Mouse (Mus musculus) neural tube, embryonic 10.5 days (tissue): ENCODE measurements around the gene Trim7.
"Not testable (repeated sequence)": the region's sequence is repeated elsewhere in the genome, so short reads cannot be mapped to it uniquely, and the experiment has no call there.

ENCODE experiments used
- DNase-seq: peaks from one replicate; pipeline ENCODE4 v3.0.0-alpha.2; 2017; ENCODE audit warnings: low spot score; ENCODE audit errors: extremely low spot score

Trim7 gene

DNA sequence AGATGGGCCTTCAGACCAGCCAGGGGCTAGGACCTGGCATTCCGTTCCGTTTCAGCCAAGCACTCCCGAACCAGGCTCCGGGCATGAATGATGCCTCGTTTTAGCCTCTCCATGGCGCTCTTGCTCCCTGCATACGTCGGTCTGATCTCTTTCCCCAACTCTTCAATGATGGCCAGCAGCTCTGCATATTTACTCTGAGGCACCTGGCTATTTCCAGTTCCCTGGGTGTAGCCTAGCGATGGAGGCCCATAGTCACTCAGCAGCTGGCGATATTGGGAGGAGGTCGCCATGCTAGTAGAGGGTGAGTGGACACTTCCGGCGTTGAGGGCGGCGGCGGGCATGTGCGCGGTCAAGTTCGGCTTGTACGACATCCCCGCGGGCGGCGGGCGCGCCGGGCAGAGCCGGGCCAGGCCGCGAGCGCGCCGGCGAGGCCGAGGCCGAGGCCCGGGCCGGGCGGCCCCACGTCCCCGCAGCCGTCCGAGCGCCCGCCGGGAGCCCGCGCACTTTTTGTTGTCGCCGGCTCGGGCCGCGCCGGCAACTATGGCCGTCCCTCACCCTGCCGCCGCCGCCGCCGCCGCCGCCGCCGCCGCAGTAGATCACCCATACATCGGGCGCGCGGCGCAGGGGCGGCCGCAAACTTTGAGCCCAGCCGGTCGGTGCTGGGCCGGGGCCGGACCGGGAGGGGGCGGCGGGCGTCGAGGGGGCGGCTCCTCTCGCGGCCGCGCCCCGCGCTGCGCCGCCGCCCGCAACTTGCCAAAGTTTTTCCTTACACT lies at the start of gene Trim7, which contains the start of gene Gm12184:
Trim7 (plus strand) TSS at position 162 of the 773 bp plus-strand sequence.
Gm12184 (minus strand) TSS at position 677 of the 773 bp plus-strand sequence.
- not testable (repeated sequence) for DNase-seq

- no peak for DNase-seq
Measured at GRCm38 (mm10) chr11:48776664-48777063, 49.3 kb upstream of the Trim7 start.

- DNase-seq: no peak
Measured at GRCm38 (mm10) chr11:48777303-48777702, 48.6 kb upstream of the Trim7 start.

DNA sequence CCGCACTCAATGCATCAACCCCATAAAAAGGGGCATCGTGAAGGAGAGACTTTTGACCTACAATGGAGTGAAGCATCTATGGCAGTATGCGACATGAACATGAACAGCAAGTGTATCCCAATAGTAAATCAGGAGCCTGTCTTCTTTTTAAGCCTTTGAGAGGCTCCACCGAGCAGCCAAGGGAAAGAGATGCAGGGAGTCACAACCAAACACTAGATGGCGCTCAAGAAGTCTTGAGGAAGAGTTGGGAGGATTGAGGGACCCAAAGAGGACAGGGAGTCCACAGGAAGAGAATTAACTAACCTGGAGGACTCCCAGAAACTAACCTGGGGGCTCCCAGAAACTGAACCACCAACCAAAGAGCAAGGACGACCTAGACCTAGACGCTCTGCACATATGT lies 46.5 kb upstream of the Trim7 start:
- no peak for DNase-seq

DNA sequence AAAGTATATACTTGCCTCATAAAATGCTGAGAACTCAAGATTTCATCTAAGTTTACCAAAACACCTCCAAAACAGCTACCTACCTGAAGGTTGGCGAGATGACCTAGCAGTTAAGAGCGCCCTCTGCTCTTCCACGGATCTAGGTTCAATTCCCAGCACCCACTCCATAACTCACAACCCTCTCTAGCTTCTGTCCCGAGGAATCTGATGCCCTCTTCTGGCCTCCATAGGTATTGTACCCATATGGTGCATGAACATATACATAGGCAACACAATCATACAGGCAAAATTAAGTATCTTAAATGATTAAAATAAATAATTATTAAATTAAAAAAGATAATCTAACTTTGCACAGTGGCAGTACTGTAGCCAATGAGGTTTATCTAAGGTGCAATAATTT lies 43.7 kb upstream of the Trim7 start:
- no peak for DNase-seq

DNA sequence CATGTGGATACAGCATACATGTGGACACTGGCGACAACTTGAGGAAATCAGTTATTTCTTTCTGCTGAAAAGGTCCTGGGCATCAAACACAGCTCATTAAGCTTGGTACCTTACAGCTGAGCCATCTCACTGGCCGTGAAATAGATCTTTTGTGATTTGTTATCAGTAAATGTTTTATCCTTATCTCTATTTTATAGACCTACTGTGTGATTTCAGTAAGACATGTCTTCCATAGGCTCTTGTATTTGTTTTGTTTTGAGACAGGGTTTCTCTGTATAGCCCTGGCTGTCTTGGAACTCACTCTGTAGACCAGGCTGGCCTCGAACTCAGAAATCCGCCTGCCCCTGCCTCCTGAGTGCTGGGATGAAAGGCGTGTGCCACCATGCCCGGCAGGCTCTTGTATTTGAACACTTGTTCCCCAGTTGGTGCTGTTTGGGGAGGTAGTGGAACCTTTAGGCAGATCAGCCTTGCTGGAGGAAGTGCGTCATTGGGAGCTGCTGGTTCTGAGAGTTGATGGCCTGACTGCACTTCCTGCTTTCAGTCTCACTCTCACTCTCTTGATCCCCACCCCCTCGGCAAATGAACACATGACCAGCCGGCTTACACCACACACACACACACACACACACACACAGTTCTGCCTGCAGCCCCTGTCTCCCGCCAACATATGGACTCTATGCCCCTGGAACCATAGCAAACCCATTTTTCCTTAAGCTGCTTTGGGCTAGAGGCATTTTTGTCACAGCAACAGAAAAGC lies 38.3 kb upstream of the Trim7 start:
- DNase-seq: no peak

DNA sequence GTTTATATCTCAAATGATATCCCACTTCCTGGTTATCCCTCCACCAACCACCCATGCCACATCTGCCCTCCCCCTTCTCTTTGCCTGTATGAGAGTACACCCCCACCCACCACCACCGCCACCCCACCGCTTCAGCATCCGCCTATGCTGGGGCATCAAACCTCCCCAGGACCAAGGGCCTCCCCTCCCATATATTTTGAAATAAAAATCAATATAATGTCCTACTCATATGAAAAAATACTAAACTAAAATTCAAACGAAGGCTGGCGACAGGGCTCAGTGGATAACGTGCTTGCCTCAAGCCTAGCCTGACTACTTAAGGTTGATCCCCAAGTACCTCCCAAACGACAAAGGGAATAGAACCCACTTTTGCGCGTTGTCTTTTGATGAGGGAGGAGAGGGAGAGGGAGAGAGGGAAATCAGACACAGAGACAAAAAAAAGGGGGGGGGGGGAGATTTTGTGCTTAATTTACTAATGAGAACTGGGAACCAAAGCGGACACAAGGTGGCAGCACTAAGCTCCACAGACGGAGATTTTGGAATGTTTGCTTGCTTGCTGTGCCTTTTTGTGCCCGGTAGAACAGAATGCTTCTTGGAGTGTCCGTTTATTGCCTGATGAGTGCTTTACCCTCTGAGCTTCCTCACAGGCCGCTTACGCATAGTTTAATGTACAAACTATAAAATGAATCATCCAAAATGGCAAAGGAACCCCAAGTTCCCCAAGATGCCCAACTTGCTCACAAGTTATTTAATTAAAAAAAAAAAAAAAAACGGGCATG lies 37.4 kb upstream of the Trim7 start:
- DNase-seq: peak; percentile 60

- no peak for DNase-seq
Measured at GRCm38 (mm10) chr11:48789215-48789614, 36.7 kb upstream of the Trim7 start.

DNA sequence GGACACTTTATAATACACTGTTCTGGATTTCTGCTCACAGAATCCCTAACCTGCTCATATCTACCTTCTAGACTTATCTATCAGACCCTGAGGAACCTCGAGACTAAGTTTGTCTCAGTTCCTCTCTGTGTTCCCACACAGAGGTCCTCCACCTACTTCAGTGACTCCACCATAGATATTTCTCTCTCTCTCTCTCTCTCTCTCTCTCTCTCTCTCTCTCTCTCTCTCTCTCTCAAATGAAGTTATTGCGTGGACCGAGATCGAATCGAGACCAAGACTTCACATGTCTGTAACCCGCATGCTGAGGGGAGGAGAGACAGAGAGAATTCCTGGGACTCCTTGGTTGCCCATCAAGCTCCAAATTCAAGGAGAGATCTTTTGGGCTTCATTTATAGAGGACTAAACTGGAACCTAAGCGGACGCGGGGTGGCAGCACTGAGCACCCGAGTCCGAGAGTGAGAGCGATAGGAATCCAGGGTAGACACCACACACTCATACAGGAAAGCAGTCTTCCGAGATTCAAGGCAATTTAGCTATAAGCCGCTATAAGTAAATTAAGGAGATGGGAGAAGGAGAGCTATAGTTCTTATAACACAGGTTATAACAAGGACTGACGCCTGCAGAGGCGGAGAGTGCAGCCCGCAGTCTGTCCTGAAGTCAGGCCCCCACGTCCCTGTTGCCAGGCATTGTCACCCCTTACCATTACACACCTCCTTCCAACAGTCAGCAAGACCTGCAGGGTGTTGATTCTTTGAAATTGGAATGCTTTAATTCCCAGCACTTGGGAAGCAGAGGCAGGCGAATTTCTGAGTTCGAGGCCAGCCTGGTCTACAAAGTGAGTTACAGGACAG lies 35.7 kb upstream of the Trim7 start:
- peak; percentile 80 for DNase-seq

- DNase-seq: no peak
Measured at GRCm38 (mm10) chr11:48790946-48791345, 35.0 kb upstream of the Trim7 start.

- not testable (repeated sequence) for DNase-seq
Measured at GRCm38 (mm10) chr11:48791894-48792293, 34.0 kb upstream of the Trim7 start.

GRCm38 (mm10) chr11:48793184-48793583 lies 32.8 kb upstream of the Trim7 start:
- DNase-seq: no peak

GRCm38 (mm10) chr11:48795221-48795620 lies 30.7 kb upstream of the Trim7 start:
- DNase-seq: no peak

DNA sequence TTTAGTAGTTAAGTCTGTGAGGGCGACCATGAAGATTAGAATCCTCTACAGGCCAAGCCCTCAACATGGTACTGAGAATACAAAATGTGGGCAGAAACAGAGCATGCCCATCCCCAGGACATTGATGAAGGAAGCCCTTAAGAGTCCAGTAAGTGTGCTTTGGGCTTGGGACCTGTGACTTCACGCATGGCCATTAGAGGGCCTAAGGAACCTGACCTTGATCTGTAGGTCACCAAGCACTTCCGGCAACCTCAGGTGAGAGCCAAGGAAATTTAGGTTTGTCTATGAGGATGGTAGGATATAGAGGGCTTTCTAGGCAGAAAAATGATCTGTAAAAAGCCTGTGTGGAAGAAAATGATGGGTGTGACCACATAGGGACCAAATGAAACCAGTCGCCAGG lies 29.6 kb upstream of the Trim7 start:
- no peak for DNase-seq

DNA sequence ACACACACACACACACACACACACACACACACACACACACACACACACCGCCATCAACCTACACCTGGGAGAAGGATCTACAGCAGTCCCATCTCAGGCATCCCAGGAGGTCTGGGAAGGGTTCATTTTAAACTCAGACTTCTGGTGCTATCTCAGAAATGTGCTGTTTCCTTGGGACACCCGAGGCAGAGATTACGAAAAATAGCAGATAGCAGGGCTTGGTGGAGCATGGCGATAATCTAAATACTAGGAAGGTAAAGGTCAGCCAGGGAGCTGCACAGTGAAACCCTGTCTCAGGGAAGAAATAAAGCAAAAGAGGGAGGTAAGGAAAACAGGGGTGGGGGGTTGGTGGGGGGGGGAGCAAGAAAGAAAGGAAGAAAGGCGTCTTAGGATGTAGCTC lies 28.7 kb upstream of the Trim7 start:
- no peak for DNase-seq

DNA sequence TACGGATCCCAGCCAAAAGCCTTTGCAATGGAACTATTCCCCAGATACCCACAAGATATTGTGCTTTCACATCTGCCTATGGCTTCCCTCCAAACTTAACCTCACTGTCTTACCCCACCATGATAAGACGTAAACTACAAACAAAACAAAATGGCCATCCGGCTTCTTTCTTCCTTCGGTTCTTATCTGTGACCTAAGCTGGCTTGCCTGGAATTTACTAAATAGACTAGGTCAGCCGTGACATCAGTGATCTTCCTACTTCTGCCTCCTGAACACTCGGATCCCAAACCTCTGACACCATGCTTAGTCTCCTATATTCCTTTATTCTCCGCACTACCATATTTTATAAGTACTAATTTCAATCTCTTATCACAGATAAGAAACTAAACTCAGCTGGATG lies 27.6 kb upstream of the Trim7 start:
- no peak for DNase-seq

GRCm38 (mm10) chr11:48798984-48799920 lies 26.7 kb upstream of the Trim7 start:
- no peak for DNase-seq

DNA sequence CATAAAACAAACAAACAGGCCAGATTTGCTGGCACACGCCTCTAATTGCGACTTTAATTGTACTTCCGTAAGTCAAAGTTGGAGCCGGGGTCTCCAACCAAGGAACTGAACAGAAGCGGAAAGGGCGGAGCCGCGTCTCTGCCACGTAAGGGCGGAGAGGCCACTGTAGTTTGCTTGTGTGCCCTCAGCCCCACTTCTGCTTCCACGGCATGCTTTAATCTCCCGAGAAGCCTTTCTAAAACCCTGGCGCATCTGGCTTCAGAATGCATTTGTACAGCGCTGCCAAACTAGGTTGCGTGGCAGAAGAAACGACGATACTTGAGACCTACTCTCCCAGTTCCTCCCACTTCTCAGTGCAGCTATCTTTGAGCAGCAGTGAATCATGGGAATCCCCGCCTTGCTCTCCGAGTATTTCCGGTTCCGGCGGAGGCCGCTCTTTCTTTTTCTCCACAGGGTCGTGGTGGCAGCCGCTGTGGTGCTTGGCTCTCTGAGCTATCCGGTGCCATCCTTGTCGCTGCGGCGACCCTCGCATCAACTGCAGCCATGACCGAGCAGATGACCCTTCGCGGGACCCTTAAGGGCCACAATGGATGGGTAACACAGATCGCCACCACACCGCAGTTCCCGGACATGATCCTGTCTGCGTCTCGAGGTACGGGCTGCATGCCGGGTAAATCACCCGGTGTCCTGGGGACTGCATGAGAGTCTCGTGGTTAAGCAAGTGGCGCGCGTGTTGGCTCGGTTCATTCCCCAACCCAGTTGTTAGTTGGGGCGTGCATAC lies 25.8 kb upstream of the Trim7 start, which contains the start of gene Rack1:
Rack1 (plus strand) TSS at position 412 of the 781 bp plus-strand sequence.
- peak; percentile 95 for DNase-seq
